Mouse (Mus musculus) CH12.LX (cell line): ENCODE measurements at regions not wholly inside any gene's neighbourhood (a gene's known extent, or its start where the extent isn't known, plus 50 kb on each side); places are given as distances from the start of the nearest gene placed in this dataset.

Source experiments
- DNase-seq: peaks from one replicate; pipeline ENCODE4 v3.0.0-alpha.2; 2013; ENCODE audit errors: extremely low read depth
- H3K27ac ChIP-seq: 2 replicates; pipeline ENCODE4 v1.5.1; 2012; ENCODE audit warnings: low read depth, mild to moderate bottlenecking, control low read depth, moderate library complexity; ENCODE audit not compliant: insufficient read depth
- H3K27me3 ChIP-seq: replicated peaks from 2 replicates; pipeline ENCODE3; 2012; ENCODE audit warnings: inconsistent platforms
- H3K36me3 ChIP-seq, 2 experiments: replicated peaks in 1 of 2; 2 replicates each; pipeline versions ENCODE3 to v1.6.1; 2012; ENCODE audit warnings: inconsistent platforms in 1 of 2, low read length in 1 of 2, mild to moderate bottlenecking in 1 of 2, mixed read lengths in 1 of 2, moderate library complexity in 1 of 2; ENCODE audit not compliant: control insufficient read depth in 1 of 2, insufficient read depth in 1 of 2
- H3K4me1 ChIP-seq, 2 experiments: 2 replicates each; pipeline ENCODE4 v1.6.1; 2012; ENCODE audit warnings: inconsistent platforms in 1 of 2, moderate library complexity in 1 of 2; ENCODE audit not compliant: insufficient read depth in 2 of 2, control insufficient read depth in 1 of 2
- H3K4me2 ChIP-seq: 2 replicates; pipeline ENCODE4 v1.6.1; 2012; ENCODE audit warnings: low read depth, mild to moderate bottlenecking, control low read depth; ENCODE audit not compliant: poor library complexity, insufficient read depth, severe bottlenecking
- H3K4me3 ChIP-seq, 3 experiments: fragments of 150-350 bp in 1 of 3; sonication (generic) in 1 of 3; replicated peaks in 1 of 3; 2 replicates each; pipeline versions ENCODE3 to v1.5.1; 2011 to 2012; ENCODE audit warnings: low read depth in 2 of 3, low read length in 2 of 3, mild to moderate bottlenecking in 2 of 3, moderate library complexity in 2 of 3, control low read depth in 1 of 3, improper control_type of control experiment in 1 of 3, inconsistent platforms in 1 of 3, mixed read lengths in 1 of 3; ENCODE audit not compliant: poor library complexity in 1 of 3
- H3K79me2 ChIP-seq: replicated peaks from 2 replicates; pipeline ENCODE4 v1.6.1; 2012; ENCODE audit warnings: mild to moderate bottlenecking, moderate library complexity; ENCODE audit not compliant: control insufficient read depth, poor library complexity, insufficient read depth, severe bottlenecking; ENCODE audit errors: extremely low read depth
- H3K9ac ChIP-seq: 2 replicates; pipeline ENCODE4 v1.6.1; 2012; ENCODE audit warnings: low read depth, mild to moderate bottlenecking, control low read depth, moderate library complexity; ENCODE audit not compliant: insufficient read depth
- H3K9me3 ChIP-seq: replicated peaks from 2 replicates; pipeline ENCODE3; 2012; ENCODE audit warnings: low read length, inconsistent platforms, mixed read lengths
- CHD1 ChIP-seq: IDR thresholded peaks from 2 replicates; pipeline ENCODE4 v1.6.1; 2012; ENCODE audit warnings: low read depth, low read length, improper control_type of control experiment, inconsistent platforms
- CHD2 ChIP-seq: IDR thresholded peaks from 2 replicates; pipeline ENCODE4 v1.6.1; 2011; ENCODE audit warnings: low read length, improper control_type of control experiment
- CTCF ChIP-seq, 2 experiments: IDR thresholded peaks in 1 of 2; conservative IDR thresholded peaks in 1 of 2; 2 replicates each; pipeline ENCODE4 v1.5.1; 2011 to 2012; ENCODE audit warnings: low read depth in 2 of 2, low read length in 2 of 2, improper control_type of control experiment in 1 of 2, inconsistent platforms in 1 of 2, mild to moderate bottlenecking in 1 of 2, moderate library complexity in 1 of 2
- E2F4 ChIP-seq: IDR thresholded peaks from 2 replicates; pipeline ENCODE4 v1.6.1; 2011; ENCODE audit warnings: low read depth, low read length, improper control_type of control experiment; ENCODE audit not compliant: insufficient replicate concordance
- ELF1 ChIP-seq: IDR thresholded peaks from 2 replicates; pipeline ENCODE4 v1.6.1; 2014; ENCODE audit warnings: low read depth, mild to moderate bottlenecking, inconsistent platforms, low read length, improper control_type of control experiment
- ETS1 ChIP-seq: conservative IDR thresholded peaks from 2 replicates; pipeline ENCODE4 v1.6.1; 2012; ENCODE audit warnings: low read depth, mild to moderate bottlenecking, inconsistent platforms, low read length, improper control_type of control experiment, moderate library complexity
- GABPA ChIP-seq: IDR thresholded peaks from 2 replicates; pipeline ENCODE4 v1.6.1; 2012; ENCODE audit warnings: low read depth, low read length, improper control_type of control experiment, inconsistent platforms; ENCODE audit not compliant: insufficient replicate concordance
- HCFC1 ChIP-seq: IDR thresholded peaks from 2 replicates; pipeline ENCODE4 v1.6.1; 2012; ENCODE audit warnings: low read depth, mild to moderate bottlenecking, inconsistent platforms, low read length, improper control_type of control experiment
- JUN ChIP-seq: IDR thresholded peaks from 2 replicates; pipeline ENCODE4 v1.6.1; 2011; ENCODE audit warnings: low read depth, mild to moderate bottlenecking, low read length, improper control_type of control experiment, moderate library complexity; ENCODE audit not compliant: insufficient read depth
- JUND ChIP-seq: conservative IDR thresholded peaks from 2 replicates; pipeline ENCODE4 v1.6.1; 2011; ENCODE audit warnings: low read depth, low read length, improper control_type of control experiment
- KAT2A ChIP-seq: IDR thresholded peaks from 2 replicates; pipeline ENCODE4 v1.6.1; 2012; ENCODE audit warnings: low read length, improper control_type of control experiment, inconsistent platforms; ENCODE audit not compliant: insufficient replicate concordance
- MAX ChIP-seq: IDR thresholded peaks from 2 replicates; pipeline ENCODE4 v1.6.1; 2011; ENCODE audit warnings: low read length, improper control_type of control experiment
- MAZ ChIP-seq: IDR thresholded peaks from 2 replicates; pipeline ENCODE4 v1.6.1; 2012; ENCODE audit warnings: low read depth, mild to moderate bottlenecking, inconsistent platforms, low read length, improper control_type of control experiment, moderate library complexity
- MXI1 ChIP-seq: IDR thresholded peaks from 2 replicates; pipeline ENCODE4 v1.6.1; 2011; ENCODE audit warnings: mild to moderate bottlenecking, low read depth, low read length, improper control_type of control experiment
- NELFE ChIP-seq: IDR thresholded peaks from 2 replicates; pipeline ENCODE4 v1.6.1; 2011; ENCODE audit warnings: low read depth, low read length, improper control_type of control experiment
- NRF1 ChIP-seq: IDR thresholded peaks from 2 replicates; pipeline ENCODE4 v1.6.1; 2014; ENCODE audit warnings: low read depth, mild to moderate bottlenecking, inconsistent platforms, low read length, improper control_type of control experiment, moderate library complexity
- PAX5 ChIP-seq: IDR thresholded peaks from 2 replicates; pipeline ENCODE4 v1.6.1; 2012; ENCODE audit warnings: low read length, inconsistent platforms, mixed read lengths
- POLR2A ChIP-seq: IDR thresholded peaks from 2 replicates; pipeline ENCODE4 v1.6.1; 2011; ENCODE audit warnings: low read depth, mild to moderate bottlenecking, improper control_type of control experiment, low read length
- RCOR1 ChIP-seq: conservative IDR thresholded peaks from 2 replicates; pipeline ENCODE4 v1.6.1; 2012; ENCODE audit warnings: low read depth, mild to moderate bottlenecking, inconsistent platforms, low read length, improper control_type of control experiment
- USF1 ChIP-seq: IDR thresholded peaks from 2 replicates; pipeline ENCODE4 v1.6.1; 2014; ENCODE audit warnings: low read depth, mild to moderate bottlenecking, inconsistent platforms, low read length, improper control_type of control experiment
- USF2 ChIP-seq: conservative IDR thresholded peaks from 2 replicates; pipeline ENCODE4 v1.6.1; 2011; ENCODE audit warnings: low read depth, low read length, improper control_type of control experiment
- ZC3H11A ChIP-seq: IDR thresholded peaks from 2 replicates; pipeline ENCODE4 v1.6.1; 2012; ENCODE audit warnings: low read depth, mild to moderate bottlenecking, inconsistent platforms, low read length, improper control_type of control experiment
- ZKSCAN1 ChIP-seq: IDR thresholded peaks from 2 replicates; pipeline ENCODE4 v1.6.1; 2012; ENCODE audit warnings: low read depth, inconsistent platforms, low read length, improper control_type of control experiment, borderline replicate concordance
- dilution Hi-C: fragments of 300-500 bp; cut with MboI; formaldehyde crosslinking; loops from 2 replicates; pipeline ENCODE4 v1.14.3; 2020; ENCODE audit warnings: low sequenced_read_pairs; ENCODE audit not compliant: extremely low pct_unique_long_range_greater_than_20kb, extremely low pct_ligation_motif_present
- in situ Hi-C: fragments of 300-500 bp; cut with MboI; formaldehyde crosslinking; loops from 3 replicates; pipeline ENCODE4 v1.14.3; 2019; ENCODE audit warnings: low sequenced_read_pairs, low pct_ligation_motif_present, low pct_unique_long_range_greater_than_20kb, mixed read lengths

GRCm38 (mm10) chr8:91747174-91747859 is 54.5 kb downstream of the Irx3 start:
- no peak for DNase-seq
- dilution Hi-C loops, result no loop called here

GRCm38 (mm10) chr8:91724646-91725045 is 77.2 kb downstream of the Irx3 start:
- dilution Hi-C loops (no loop called here), in situ Hi-C loops (no loop called here)
- Histone ChIP-seq H3K9me3 (peaks cover 55% of the 10 kb centered on the region), H3K27me3 (no peaks in the 10 kb centered on the region), H3K9ac (no peak overlapping the region), H3K27ac (no peak overlapping the region), H3K79me2 (no peaks in the 10 kb centered on the region), H3K36me3 (no peaks in the 10 kb centered on the region), H3K4me2 (no peak overlapping the region), H3K4me3 (no peak overlapping the region), H3K4me1 (no peaks in the 10 kb centered on the region)
- TF ChIP-seq ZC3H11A (no peak), JUN (no peak), CHD2 (no peak), KAT2A (no peak), ELF1 (no peak), PAX5 (no peak), USF2 (no peak), USF1 (no peak), RCOR1 (no peak), E2F4 (no peak), CHD1 (no peak), ETS1 (no peak)
- no peak for DNase-seq

More at GRCm38 (mm10) chr8:91747174-91747859, 54.5 kb downstream of the Irx3 start:
- Histone ChIP-seq H3K79me2 (no peaks in the 10 kb centered on the region), H3K4me1 (no peaks in the 10 kb centered on the region), H3K27me3 (no peaks in the 10 kb centered on the region), H3K9me3 (peaks cover 76% of the 10 kb centered on the region), H3K4me3 (no peak overlapping the region), H3K36me3 (no peaks in the 10 kb centered on the region), H3K4me2 (no peak overlapping the region), H3K27ac (no peak overlapping the region), H3K9ac (no peak overlapping the region)
- in situ Hi-C loops, result no loop called here
- no peak for TF ChIP-seq HCFC1
- no peak for TF ChIP-seq E2F4
- TF ChIP-seq USF1, result no peak
- TF ChIP-seq POLR2A, result no peak
- no peak for TF ChIP-seq ZKSCAN1
- no peak for TF ChIP-seq JUND
- TF ChIP-seq GABPA, result no peak
- TF ChIP-seq ETS1, result no peak
- TF ChIP-seq MXI1, result no peak
- no peak for TF ChIP-seq NELFE
- no peak for TF ChIP-seq MAX
- no peak for TF ChIP-seq NRF1
- TF ChIP-seq CTCF (conservative IDR thresholded peaks at IDR 0.05 in 1 of 2, IDR thresholded peaks at IDR 0.05 in 1 of 2; ENCODE audit: low read depth in 2 of 2, low read length in 2 of 2), result no peak
- TF ChIP-seq MAZ, result no peak
